Mouse (Mus musculus) kidney, adult 2 months (tissue): Measurements from ENCODE around the gene Slc22a4.

Experiments
- CTCF ChIP-seq: fragments of 200-500 bp; conservative IDR thresholded peaks from 2 replicates; pipeline ENCODE4 v1.5.1; 2011; ENCODE audit warnings: low read depth, mild to moderate bottlenecking, control low read depth, low read length, moderate library complexity, mixed read lengths; ENCODE audit not compliant: insufficient read depth, insufficient read length
- POLR2A ChIP-seq: fragments of 200-500 bp; IDR thresholded peaks from one replicate; pipeline ENCODE4 v1.6.1; 2011; ENCODE audit warnings: low read depth, low read length, control low read depth

GRCm38 (mm10) chr11:54053090-54053489, 25.2 kb upstream of the Slc22a4 start:
- TF ChIP-seq CTCF = no peak
- no peak for TF ChIP-seq POLR2A
